Mouse (Mus musculus): ENCODE measurements around the gene Ezr. TPM values are rescaled to one million over a fixed set of nuclear protein-coding genes. Genes with fewer than 3 reads are reported as not detected.

Gene Ezr
- total RNA-seq, 2 experiments from 2014 or later, result 9.4 to 64.2 TPM

Other genes with a start within 250 kb of the Ezr start
- gene Dynlt1c, start 181.1 kb downstream of the Ezr start, total RNA-seq (2015; ENCODE audit: low replicate concordance), result 2.1 TPM in 1 of 2 replicates, not detected in the other
- gene Dynlt1c, start 181.1 kb downstream of the Ezr start, total RNA-seq (2017; ENCODE audit: low replicate concordance), result 0.34 and 3.8 TPM in 2 replicates
- gene Dynlt1f, start 126.9 kb downstream of the Ezr start, total RNA-seq (2015; ENCODE audit: low replicate concordance), result 25.7 and 61.9 TPM in 2 replicates
- gene Dynlt1f, start 126.9 kb downstream of the Ezr start, total RNA-seq (2017; ENCODE audit: low replicate concordance), result 19.3 and 29.0 TPM in 2 replicates
- 0.63 and 3.3 TPM in 2 replicates for gene Sytl3, start 123.7 kb downstream of the Ezr start, total RNA-seq (2015; ENCODE audit: low replicate concordance)
- gene Sytl3, start 123.7 kb downstream of the Ezr start, total RNA-seq (2017; ENCODE audit: low replicate concordance), result not detected in 2 replicates
- 6.3 and 16.7 TPM in 2 replicates for gene Rsph3b, start 165.9 kb upstream of the Ezr start, total RNA-seq (2015; ENCODE audit: low replicate concordance)
- 8.5 and 13.5 TPM in 2 replicates for gene Rsph3b, start 165.9 kb upstream of the Ezr start, total RNA-seq (2017; ENCODE audit: low replicate concordance)
- 10.2 and 20.2 TPM in 2 replicates for gene Tagap1, start 178.4 kb upstream of the Ezr start, total RNA-seq (2015; ENCODE audit: low replicate concordance)
- gene Tagap1, start 178.4 kb upstream of the Ezr start, total RNA-seq (2017; ENCODE audit: low replicate concordance), result 6.7 and 8.8 TPM in 2 replicates
- gene Rnaset2b, start 187.8 kb upstream of the Ezr start, total RNA-seq (2015; ENCODE audit: low replicate concordance), result 205 and 213 TPM in 2 replicates
- 125 and 190 TPM in 2 replicates for gene Rnaset2b, start 187.8 kb upstream of the Ezr start, total RNA-seq (2017; ENCODE audit: low replicate concordance)
- not detected in 2 replicates for gene Gm49721, start 196.1 kb upstream of the Ezr start, total RNA-seq (2015; ENCODE audit: low replicate concordance)
- gene Gm49721, start 196.1 kb upstream of the Ezr start, total RNA-seq (2017; ENCODE audit: low replicate concordance), result not detected in 2 replicates
- gene Gm1604a, start 242.8 kb upstream of the Ezr start, total RNA-seq (2015; ENCODE audit: low replicate concordance), result not detected in 2 replicates
- gene Gm1604a, start 242.8 kb upstream of the Ezr start, total RNA-seq (2017; ENCODE audit: low replicate concordance), result 2.4 TPM in 1 of 2 replicates, not detected in the other

All from erythroblast, adult 5-6 weeks (primary cell).